Mouse (Mus musculus) mesoderm, embryonic 11.5 days (tissue): Measurements from ENCODE around the gene Haus3.

Experiments used
- DNase-seq: peaks from one replicate; pipeline ENCODE4 v3.0.0-alpha.2; 2012; ENCODE audit warnings: low read depth, low spot score

Gene Haus3

GRCm38 (mm10) chr5:34119121-34119856 is 50.0 kb downstream of the Haus3 start:
- DNase-seq, result no peak

GRCm38 (mm10) chr5:34105681-34106080 is 63.6 kb downstream of the Haus3 start:
- DNase-seq, result no peak
